Comparison of ENCODE assay signal across 8 mouse cellular contexts in the genomic region with DNA sequence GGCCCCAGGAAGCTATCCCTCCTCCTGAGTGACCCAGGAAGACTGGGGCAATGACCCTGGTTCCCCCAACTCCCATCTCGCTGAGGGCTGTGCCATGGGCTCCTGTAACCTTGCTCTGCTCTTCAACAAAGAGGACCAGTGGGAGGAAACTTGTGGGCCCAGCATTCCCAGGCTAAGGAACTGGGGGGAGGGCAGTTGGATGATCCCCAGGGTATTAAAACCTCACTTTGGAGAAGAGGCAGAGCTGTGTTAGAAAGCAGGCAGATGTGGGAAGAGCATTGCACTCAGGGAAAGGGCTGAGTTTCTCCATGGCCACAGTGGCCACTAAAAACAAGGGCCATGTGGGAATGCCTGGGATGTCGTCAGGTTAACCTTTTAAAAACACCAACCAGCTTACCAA.
DNase-seq lines count a peak whose midpoint lies in the region; ATAC-seq and TF ChIP-seq lines count a peak whose summit lies in the region.

No protein-coding gene starts in this region.

- H3K4me2 ChIP-seq in lung, embryonic 15.5 days, result no peak overlapping the region
- peak overlapping the region; percentile 50 for H3K4me2 ChIP-seq in forebrain, embryonic 13.5 days
- no peak overlapping the region for H3K4me2 ChIP-seq in limb, embryonic 11.5 days (ENCODE audit: low read depth, severe bottlenecking)

- H3K9ac ChIP-seq in lung, embryonic 15.5 days, result no peak overlapping the region
- peak overlapping the region; percentile 62 for H3K9ac ChIP-seq in forebrain, embryonic 13.5 days
- H3K9ac ChIP-seq in limb, embryonic 11.5 days (ENCODE audit: low read length), result peak overlapping the region; percentile 49

- no peak for ATAC-seq in lung, embryonic 15.5 days (ENCODE audit: borderline replicate concordance, extremely low read depth, low FRiP score, low TSS enrichment)
- no peak for ATAC-seq in forebrain, embryonic 13.5 days
- ATAC-seq in limb, embryonic 11.5 days (ENCODE audit: insufficient number of reproducible peaks, low FRiP score, low TSS enrichment, low read depth), result no peak

- WGBS in lung, embryonic 15.5 days, result 46% methylated on average over 2 of the region's 2 CpGs
- 32% methylated on average over 2 of the region's 2 CpGs for WGBS in forebrain, embryonic 13.5 days
- WGBS in limb, embryonic 11.5 days, result 33% methylated on average over 2 of the region's 2 CpGs
- 59% methylated on average over 2 of the region's 2 CpGs for WGBS in olfactory bulb, adult 2 months

- no peaks in the 10 kb centered on the region for H3K9me3 ChIP-seq in lung, embryonic 15.5 days
- no peaks in the 10 kb centered on the region for H3K9me3 ChIP-seq in forebrain, embryonic 13.5 days (replicated peaks)
- H3K9me3 ChIP-seq in limb, embryonic 11.5 days (ENCODE audit: control insufficient read depth, low read length), result no peaks in the 10 kb centered on the region

- DNase-seq in lung, postnatal 4 days, result no peak
- no peak for DNase-seq in limb, embryonic 11.5 days (ENCODE audit: low spot score)
- no peak for DNase-seq in gastrocnemius, postnatal 36 days
- no peak for DNase-seq in left cerebral cortex, adult 11 months (ENCODE audit: low spot score)
- DNase-seq in urinary bladder, adult 18-20 months (ENCODE audit: low spot score in 2 of 2), result no peak

- H3K4me3 ChIP-seq in lung, embryonic 15.5 days, result no peak overlapping the region
- H3K4me3 ChIP-seq in forebrain, embryonic 13.5 days, result no peak overlapping the region
- no peak overlapping the region for H3K4me3 ChIP-seq in limb, embryonic 11.5 days (ENCODE audit: low read depth, low read length)
- no peak overlapping the region for H3K4me3 ChIP-seq in olfactory bulb, adult 2 months (ENCODE audit: insufficient read depth, low read depth, low read length)

- TF ChIP-seq POLR2A in olfactory bulb, adult 2 months (IDR thresholded peaks at IDR 0.05; ENCODE audit: insufficient read depth, low read depth, low read length), result no peak

- TF ChIP-seq CTCF in olfactory bulb, adult 2 months (IDR thresholded peaks at IDR 0.05; ENCODE audit: insufficient read depth, low read depth, low read length), result no peak

- intact Hi-C loops in gastrocnemius, postnatal 36 days (cut with DNase I), result no loop called here

- peak overlapping the region; percentile 89 for H3K27ac ChIP-seq in lung, embryonic 15.5 days
- peak overlapping the region; percentile 99 for H3K27ac ChIP-seq in forebrain, embryonic 13.5 days
- peak overlapping the region; percentile 82 for H3K27ac ChIP-seq in limb, embryonic 11.5 days (replicated peaks; ENCODE audit: low read depth, low read length)
- peak overlapping the region; percentile 43 for H3K27ac ChIP-seq in olfactory bulb, adult 2 months (ENCODE audit: insufficient read depth, low read depth, low read length)

- H3K4me1 ChIP-seq in lung, embryonic 15.5 days, result peaks cover 45% of the 10 kb centered on the region
- peaks cover 88% of the 10 kb centered on the region for H3K4me1 ChIP-seq in forebrain, embryonic 13.5 days
- peaks cover 48% of the 10 kb centered on the region for H3K4me1 ChIP-seq in limb, embryonic 11.5 days (ENCODE audit: control insufficient read depth, insufficient read depth, low read length)
- peaks cover 57% of the 10 kb centered on the region for H3K4me1 ChIP-seq in olfactory bulb, adult 2 months (ENCODE audit: control insufficient read depth, insufficient read depth, low read length)

- peaks cover 6% of the 10 kb centered on the region; the same call in 1 of the 2 replicates for H3K36me3 ChIP-seq in lung, embryonic 15.5 days
- H3K36me3 ChIP-seq in forebrain, embryonic 13.5 days (ENCODE audit: poor library complexity, severe bottlenecking), result peaks cover 42% of the 10 kb centered on the region
- H3K36me3 ChIP-seq in limb, embryonic 11.5 days (ENCODE audit: control insufficient read depth, insufficient read depth, low read length), result no peaks in the 10 kb centered on the region

- no peaks in the 10 kb centered on the region for H3K27me3 ChIP-seq in lung, embryonic 15.5 days
- H3K27me3 ChIP-seq in forebrain, embryonic 13.5 days, result no peaks in the 10 kb centered on the region
- no peaks in the 10 kb centered on the region for H3K27me3 ChIP-seq in limb, embryonic 11.5 days (ENCODE audit: control insufficient read depth, insufficient read depth, low read length)

Comparison
In these comparisons a context has a peak if more than half of its experiments do, and no peak if none do; other contexts are left out.
1. H3K27ac ChIP-seq: peak in every context shown above with its lines; median percentile 99 in forebrain, embryonic 13.5 days; 89 in lung, embryonic 15.5 days; 82 in limb, embryonic 11.5 days; 43 in olfactory bulb, adult 2 months.